18 mouse cellular contexts compared by ENCODE assay signal in the genomic region with DNA sequence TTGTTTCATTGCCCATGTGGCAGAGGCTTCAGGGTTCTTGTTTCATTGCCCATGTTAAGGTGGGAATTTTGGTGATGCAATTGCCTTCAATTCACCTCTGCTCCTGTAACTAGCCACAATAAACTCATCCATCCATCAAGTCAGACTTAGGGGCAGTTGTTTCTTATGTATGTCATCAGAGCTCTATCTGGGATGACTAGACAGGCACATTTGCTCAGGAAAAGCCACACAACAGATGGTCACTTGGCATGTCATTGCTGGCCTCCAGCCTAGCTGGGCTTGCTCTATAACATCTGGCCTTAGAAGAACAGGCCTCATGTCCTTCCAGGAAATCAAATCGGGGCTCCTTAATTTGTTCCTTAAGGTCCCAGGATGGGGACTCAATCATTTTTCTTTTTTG.
DNase-seq lines count a peak whose midpoint lies in the region; ATAC-seq and TF ChIP-seq lines count a peak whose summit lies in the region.
"Had no signal": no experiment of that assay in that cellular context is flagged by ENCODE, and none has a peak within 500 bp of the region (broad histone marks: within the 10 kb centered on the region; RNA-seq: fewer than 3 reads in every experiment).

No protein-coding gene starts in this region.

- H3K4me3 ChIP-seq in heart, embryonic 11.5 days (ENCODE audit: low read depth, low read length), result no peak overlapping the region
- no peak overlapping the region for H3K4me3 ChIP-seq in forebrain, postnatal 0 days (ENCODE audit: low read depth, low read length)
- H3K4me3 ChIP-seq: heart, embryonic 15.5 days; neural tube, embryonic 13.5 days had no signal

- H3K36me3 ChIP-seq in heart, embryonic 11.5 days (ENCODE audit: control insufficient read depth, insufficient read depth, low read length), result no peaks in the 10 kb centered on the region
- H3K36me3 ChIP-seq in forebrain, postnatal 0 days (ENCODE audit: insufficient read depth), result no peaks in the 10 kb centered on the region
- H3K36me3 ChIP-seq: G1E; heart, embryonic 15.5 days; neural tube, embryonic 13.5 days had no signal

- no peaks in the 10 kb centered on the region for H3K9me3 ChIP-seq in heart, embryonic 11.5 days (replicated peaks; ENCODE audit: control insufficient read depth, low read length)
- no peaks in the 10 kb centered on the region for H3K9me3 ChIP-seq in forebrain, postnatal 0 days (ENCODE audit: low read length)
- H3K9me3 ChIP-seq: heart, embryonic 15.5 days; neural tube, embryonic 13.5 days had no signal

- no peak for TF ChIP-seq CTCF in forebrain, postnatal 0 days (IDR thresholded peaks at IDR 0.05; ENCODE audit: low read depth)

- no peak overlapping the region for H3K27ac ChIP-seq in heart, embryonic 11.5 days (ENCODE audit: low read depth, low read length)
- no peak overlapping the region for H3K27ac ChIP-seq in forebrain, postnatal 0 days (ENCODE audit: low read depth, low read length)
- H3K27ac ChIP-seq: heart, embryonic 15.5 days; liver, embryonic 14.5 days; neural tube, embryonic 13.5 days had no signal

- H3K9ac ChIP-seq in heart, embryonic 11.5 days (ENCODE audit: low read depth, low read length), result no peak overlapping the region
- no peak overlapping the region for H3K9ac ChIP-seq in forebrain, postnatal 0 days
- H3K9ac ChIP-seq: heart, embryonic 15.5 days; liver, embryonic 14.5 days; neural tube, embryonic 13.5 days had no signal

- DNase-seq in heart, adult 11 months, result peak; percentile 90
- DNase-seq in 3T3-L1 (ENCODE audit: low read depth, low spot score), result peak; percentile 94
- peak; percentile 54 for DNase-seq in gastrocnemius, postnatal 10 days
- DNase-seq in heart, postnatal 36 days, result peak; percentile 35 to 37
- DNase-seq in retina, embryonic 14.5 days (ENCODE audit: low spot score), result no peak
- DNase-seq in forebrain, postnatal 0 days, result no peak
- DNase-seq in cerebellum, adult 9-10 months, result no peak
- DNase-seq: adrenal gland, postnatal 14 days; kidney, adult 2 months; kidney, postnatal 4 days; thymus, adult 2 months had no signal

- H3K4me1 ChIP-seq in heart, embryonic 11.5 days (ENCODE audit: control insufficient read depth, insufficient read depth, low read length), result no peaks in the 10 kb centered on the region
- H3K4me1 ChIP-seq in forebrain, postnatal 0 days (ENCODE audit: insufficient read depth), result no peaks in the 10 kb centered on the region
- H3K4me1 ChIP-seq: heart, embryonic 15.5 days had no signal

- H3K4me2 ChIP-seq in heart, embryonic 11.5 days, result no peak overlapping the region
- H3K4me2 ChIP-seq in forebrain, postnatal 0 days (ENCODE audit: low read depth), result no peak overlapping the region
- H3K4me2 ChIP-seq: heart, embryonic 15.5 days; neural tube, embryonic 13.5 days had no signal

- intact Hi-C loops in heart, postnatal 36 days (cut with DNase I), result no loop called here

- 86% methylated on average over 1 of the region's 1 CpGs for WGBS in heart, embryonic 11.5 days (ENCODE audit: insufficient replicate concordance)
- 80% methylated on average over 1 of the region's 1 CpGs for WGBS in forebrain, postnatal 0 days

- ATAC-seq in heart, embryonic 11.5 days (replicated peaks; ENCODE audit: insufficient number of reproducible peaks, low FRiP score, low TSS enrichment), result no peak
- no peak for ATAC-seq in forebrain, postnatal 0 days
- ATAC-seq: hindbrain, embryonic 16.5 days; midbrain, embryonic 16.5 days had no signal

- H3K27me3 ChIP-seq in heart, embryonic 11.5 days (ENCODE audit: control insufficient read depth, insufficient read depth, low read length), result no peaks in the 10 kb centered on the region
- no peaks in the 10 kb centered on the region for H3K27me3 ChIP-seq in forebrain, postnatal 0 days (ENCODE audit: insufficient read depth, low read length)
- H3K27me3 ChIP-seq: heart, embryonic 15.5 days; neural tube, embryonic 13.5 days had no signal

Comparison
In these comparisons a context has a peak if more than half of its experiments do, and no peak if none do; other contexts are left out.
1. DNase-seq: peak in heart, adult 11 months (single experiment), 3T3-L1 (single experiment), gastrocnemius, postnatal 10 days (single experiment) and heart, postnatal 36 days (2 of 2); none in retina, embryonic 14.5 days (single experiment), forebrain, postnatal 0 days (single experiment) and cerebellum, adult 9-10 months (single experiment).